Mouse (Mus musculus) ES-E14 (cell line): ENCODE data around the gene Tnik. TPM values are rescaled to one million over a fixed set of nuclear protein-coding genes. Genes with fewer than 3 reads are reported as not detected.

Experiments used
- DNase-seq: peaks from one replicate; pipeline ENCODE4 v3.0.0-alpha.2; 2013; ENCODE audit warnings: low read depth, low spot score
- H3K27ac ChIP-seq: 2 replicates; pipeline ENCODE4 v1.5.1; 2012; ENCODE audit warnings: low read depth, mild to moderate bottlenecking, low read length, moderate library complexity, mixed read lengths; ENCODE audit not compliant: poor library complexity, insufficient read depth, severe bottlenecking
- H3K36me3 ChIP-seq: 2 replicates; pipeline ENCODE4 v1.6.1; 2012; ENCODE audit warnings: mild to moderate bottlenecking, low read length, moderate library complexity, mixed read lengths; ENCODE audit not compliant: control insufficient read depth, poor library complexity, insufficient read depth, severe bottlenecking
- H3K4me1 ChIP-seq, 2 experiments: fragments of 150-350 bp in 1 of 2; sonication (generic) in 1 of 2; 2 replicates each; pipeline ENCODE4 v1.6.1; 2012; ENCODE audit warnings: low read length in 2 of 2, mild to moderate bottlenecking in 1 of 2, mixed read lengths in 1 of 2; ENCODE audit not compliant: control insufficient read depth in 2 of 2, insufficient read depth in 2 of 2, poor library complexity in 1 of 2
- H3K4me3 ChIP-seq, 2 experiments: fragments of 150-350 bp in 1 of 2; sonication (generic) in 1 of 2; 2 replicates each; pipeline ENCODE4 v1.5.1; 2012; ENCODE audit warnings: low read length in 2 of 2, low read depth in 1 of 2, mild to moderate bottlenecking in 1 of 2, mixed read lengths in 1 of 2; ENCODE audit not compliant: insufficient read depth in 1 of 2, poor library complexity in 1 of 2, severe bottlenecking in 1 of 2
- H3K9ac ChIP-seq: 2 replicates; pipeline ENCODE4 v1.6.1; 2012; ENCODE audit warnings: low read depth, mild to moderate bottlenecking, low read length, mixed read lengths; ENCODE audit not compliant: poor library complexity, insufficient read depth, severe bottlenecking
- H3K9me3 ChIP-seq: fragments of 150-350 bp; sonication (generic); 2 replicates; pipeline ENCODE4 v1.6.1; 2012; ENCODE audit warnings: low read depth, mild to moderate bottlenecking, low read length; ENCODE audit not compliant: control insufficient read depth, insufficient read depth
- CHD2 ChIP-seq: IDR thresholded peaks from 2 replicates; pipeline ENCODE4 v1.6.1; 2014; ENCODE audit warnings: mild to moderate bottlenecking, low read depth, low read length, inconsistent platforms
- HCFC1 ChIP-seq: IDR thresholded peaks from 2 replicates; pipeline ENCODE4 v1.6.1; 2012; ENCODE audit warnings: low read length, inconsistent platforms, borderline replicate concordance; ENCODE audit not compliant: insufficient read depth
- MAFK ChIP-seq: IDR thresholded peaks from 2 replicates; pipeline ENCODE4 v1.6.1; 2014; ENCODE audit warnings: mild to moderate bottlenecking, low read depth, low read length, inconsistent platforms; ENCODE audit not compliant: insufficient read depth
- ZC3H11A ChIP-seq: IDR thresholded peaks from 2 replicates; pipeline ENCODE4 v1.6.1; 2012; ENCODE audit warnings: low read depth, mild to moderate bottlenecking, inconsistent platforms, low read length, borderline replicate concordance
- ZNF384 ChIP-seq: IDR thresholded peaks from 2 replicates; pipeline ENCODE4 v1.6.1; 2012; ENCODE audit warnings: low read depth, low read length, inconsistent platforms
- in situ Hi-C, 2 experiments: fragments of 600-800 bp; cut with MboI; formaldehyde crosslinking; loops; one replicate each; pipeline ENCODE4 v1.15.1; 2025; ENCODE audit warnings: low sequenced_read_pairs in 2 of 2, inconsistent platforms in 1 of 2; ENCODE audit not compliant: unreplicated experiment in 2 of 2
- total RNA-seq: library from RNA; depleted of rRNA; stranded (reverse); fragments of 300-350 nt; gene quantifications from 2 replicates; pipeline ENCODE4 v1.2.3, GENCODE M21; 2012

Tnik gene
- total RNA-seq, 1 experiment = 2.6 TPM

DNA sequence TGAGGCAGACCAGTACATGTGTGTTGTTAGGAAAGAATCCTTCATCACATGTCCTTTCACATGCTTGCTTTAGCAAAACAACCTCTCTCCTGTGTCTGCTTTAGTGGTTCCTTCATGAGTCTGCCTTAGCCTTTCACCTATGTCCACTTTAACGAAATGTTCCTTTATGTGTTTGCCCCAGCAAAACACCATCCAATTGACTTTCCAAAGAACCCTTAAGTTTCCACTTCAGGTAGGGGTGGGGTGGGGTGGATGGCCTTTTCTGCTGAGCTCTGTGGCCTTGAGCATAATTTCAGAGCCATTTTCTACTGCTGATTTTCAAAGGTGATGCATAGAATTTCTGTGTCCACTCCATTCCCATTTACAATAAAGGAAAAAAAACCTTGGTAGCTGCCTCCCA is 106.3 kb downstream of the Tnik start:
- Histone ChIP-seq H3K4me3 (no peak overlapping the region), H3K36me3 (no peaks in the 10 kb centered on the region), H3K9ac (no peak overlapping the region), H3K4me1 (no peaks in the 10 kb centered on the region), H3K27ac (no peak overlapping the region), H3K9me3 (no peaks in the 10 kb centered on the region)
- in situ Hi-C loops = no loop called here
- no peak for TF ChIP-seq MAFK
- no peak for DNase-seq

DNA sequence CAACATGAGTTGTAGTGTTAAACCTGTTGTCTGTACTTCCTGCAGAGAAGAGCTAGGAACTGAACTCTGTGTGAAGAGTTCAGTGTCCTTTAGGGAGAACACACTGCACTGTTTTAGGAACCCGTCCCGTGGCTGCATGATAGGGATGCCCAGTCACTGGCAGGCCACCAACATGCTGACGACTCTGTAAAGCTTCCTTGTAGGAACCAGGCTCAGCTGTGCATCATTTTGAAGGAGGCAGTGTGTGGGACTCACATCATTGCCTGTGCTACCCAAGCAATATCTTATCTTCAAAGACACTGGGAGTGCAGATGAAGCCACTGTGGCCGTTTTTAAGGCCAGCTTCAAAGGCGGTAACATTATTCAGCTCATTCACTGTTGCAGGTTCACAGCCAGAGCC is 106.7 kb downstream of the Tnik start:
- TF ChIP-seq MAFK (no peak), ZC3H11A (no peak), CHD2 (no peak), HCFC1 (no peak), ZNF384 (no peak)
- no peaks in the 10 kb centered on the region for H3K36me3 ChIP-seq
- in situ Hi-C loops = no loop called here
- H3K27ac ChIP-seq = no peak overlapping the region
- no peak overlapping the region for H3K9ac ChIP-seq
- no peaks in the 10 kb centered on the region for H3K4me1 ChIP-seq
- H3K4me3 ChIP-seq = no peak overlapping the region
- DNase-seq = no peak
- H3K9me3 ChIP-seq = no peaks in the 10 kb centered on the region

GRCm38 (mm10) chr3:28371583-28371982 is 108.6 kb downstream of the Tnik start:
- no peak overlapping the region for H3K27ac ChIP-seq
- H3K4me1 ChIP-seq = no peaks in the 10 kb centered on the region
- TF ChIP-seq MAFK (no peak), CHD2 (no peak), HCFC1 (no peak), ZNF384 (no peak), ZC3H11A (no peak)
- H3K9ac ChIP-seq = no peak overlapping the region
- no peaks in the 10 kb centered on the region for H3K9me3 ChIP-seq
- in situ Hi-C loops = no loop called here
- DNase-seq = no peak
- H3K4me3 ChIP-seq = no peak overlapping the region
- H3K36me3 ChIP-seq = no peaks in the 10 kb centered on the region

- in situ Hi-C loops = no loop called here
- H3K9ac ChIP-seq = no peak overlapping the region
- H3K36me3 ChIP-seq = no peaks in the 10 kb centered on the region
- H3K4me3 ChIP-seq = no peak overlapping the region
- TF ChIP-seq HCFC1 (no peak), ZC3H11A (no peak), CHD2 (no peak), MAFK (no peak), ZNF384 (no peak)
- no peaks in the 10 kb centered on the region for H3K4me1 ChIP-seq
- no peak for DNase-seq
- no peak overlapping the region for H3K27ac ChIP-seq
- H3K9me3 ChIP-seq = no peaks in the 10 kb centered on the region
These were observed 109.4 kb downstream of the Tnik start for GRCm38 (mm10) chr3:28372459-28372858.

DNA sequence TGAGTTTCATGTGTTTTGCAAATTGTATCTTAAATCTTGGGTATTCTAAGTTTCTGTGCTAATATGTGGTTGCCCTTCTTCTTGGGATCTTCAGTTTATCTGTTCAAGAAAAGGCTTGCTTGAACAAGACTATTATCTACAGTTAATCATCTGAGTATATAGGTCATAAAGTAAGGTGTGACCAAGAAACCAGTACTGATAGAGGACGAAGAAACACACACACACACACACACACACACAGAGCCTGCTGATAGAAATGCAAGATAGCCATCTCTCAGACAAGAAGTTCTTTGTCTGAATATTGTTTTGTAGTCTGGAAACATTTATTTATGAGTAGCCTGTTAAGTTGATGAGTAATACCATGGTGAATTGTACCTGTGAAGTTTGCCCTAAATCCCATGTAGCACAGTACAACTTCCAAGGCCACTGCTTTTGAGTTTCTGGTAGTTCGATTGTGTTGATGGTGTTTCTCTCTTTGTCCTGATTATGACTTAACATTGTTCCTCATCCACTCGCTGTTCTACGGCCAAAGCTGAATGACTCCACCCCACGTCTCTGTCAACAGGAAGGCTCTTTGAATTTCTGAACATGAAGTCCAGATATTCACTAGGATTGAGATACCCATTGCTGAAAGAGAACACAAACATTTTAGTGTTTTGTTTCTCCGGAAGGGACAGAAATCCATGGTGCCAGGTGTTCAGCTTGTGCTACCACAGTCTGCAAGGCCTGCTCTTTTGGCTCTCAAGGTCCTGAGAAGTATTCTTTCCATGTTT is 111.9 kb downstream of the Tnik start:
- Histone ChIP-seq H3K36me3 (no peaks in the 10 kb centered on the region), H3K4me3 (no peak overlapping the region), H3K27ac (no peak overlapping the region), H3K9me3 (no peaks in the 10 kb centered on the region), H3K9ac (no peak overlapping the region), H3K4me1 (no peaks in the 10 kb centered on the region)
- no peak for DNase-seq
- in situ Hi-C loops = no loop called here
- no peak for TF ChIP-seq ZNF384
- TF ChIP-seq ZC3H11A = no peak
- TF ChIP-seq CHD2 = no peak
- TF ChIP-seq HCFC1 = no peak
- TF ChIP-seq MAFK = no peak
